Mouse (Mus musculus) adrenal gland, adult 18-20 months (tissue): ENCODE results near the gene Pdzd2. TPM values are rescaled to one million over a fixed set of nuclear protein-coding genes. Genes with fewer than 3 reads are reported as not detected.

ENCODE experiments used
- DNase-seq, 2 experiments: peaks; one replicate each; pipeline ENCODE4 v3.0.0; 2021 to 2022; ENCODE audit warnings: low spot score in 2 of 2
- total RNA-seq, 2 experiments: library from RNA; stranded (reverse); gene quantifications; 1 replicate in 1 of 2; 2 replicates in 1 of 2; pipeline ENCODE4 v1.2.3; 2021

Pdzd2 gene
- total RNA-seq, 2 experiments from 2014 or later, result 15.0 to 26.0 TPM

- DNase-seq, result no peak
These were observed 157.3 kb downstream of the Pdzd2 start for GRCm38 (mm10) chr15:12582471-12582870.

GRCm38 (mm10) chr15:12579196-12579595 is 160.5 kb downstream of the Pdzd2 start:
- DNase-seq, result no peak

GRCm38 (mm10) chr15:12578276-12578675 is 161.4 kb downstream of the Pdzd2 start:
- peak; percentile 30 to 49 for DNase-seq

DNA sequence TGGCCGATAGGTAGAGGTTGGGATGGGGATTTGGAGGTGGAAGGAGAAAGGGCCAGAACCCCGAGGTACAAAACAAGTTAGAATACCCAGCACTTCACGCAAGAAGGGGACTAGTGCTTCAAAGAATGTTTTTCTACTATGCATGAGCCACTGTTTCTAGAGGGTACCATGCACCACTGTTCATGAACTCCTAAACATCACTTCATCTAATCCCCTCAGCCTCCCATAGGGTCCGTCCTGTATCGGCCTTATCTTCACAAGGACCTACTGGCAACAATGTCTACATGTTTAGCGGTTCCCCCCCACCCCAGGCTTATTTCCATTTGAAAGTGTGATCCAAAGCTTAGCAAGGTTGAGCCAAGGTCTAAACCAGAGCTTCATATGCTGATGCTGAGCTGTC is 162.0 kb downstream of the Pdzd2 start:
- no peak for DNase-seq

DNA sequence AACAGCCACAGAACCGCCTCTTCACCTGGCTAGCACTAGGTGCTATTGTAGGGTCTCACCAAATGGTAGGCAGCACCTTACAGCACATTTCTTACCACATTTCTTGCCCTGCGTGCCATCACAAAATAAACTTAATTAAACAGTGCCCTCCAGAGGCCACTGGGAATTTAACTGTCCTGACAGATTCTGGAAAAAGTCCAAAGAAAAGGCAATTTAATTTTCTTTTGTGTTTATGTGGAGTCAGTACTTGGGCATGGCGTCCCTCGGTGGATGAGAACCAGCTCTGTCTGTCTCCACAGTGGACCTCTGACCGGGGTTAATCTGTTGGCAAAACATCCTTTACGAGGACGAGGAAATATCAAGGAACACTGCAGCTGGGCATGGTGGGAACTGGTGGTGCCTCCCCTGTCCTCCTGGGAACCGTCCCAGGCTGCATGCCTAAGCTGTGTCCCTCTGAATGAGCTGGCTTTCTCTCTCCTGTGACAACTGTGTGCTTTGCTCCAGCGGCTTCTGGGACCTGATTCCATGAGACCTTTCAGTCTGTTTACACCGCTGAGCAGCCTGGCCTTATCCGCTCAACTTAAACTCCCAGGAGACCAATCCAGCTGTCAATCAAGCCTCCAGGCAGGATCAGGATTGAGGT is 162.5 kb downstream of the Pdzd2 start:
- DNase-seq, result peak in 1 of 2 experiments; percentile 24

DNA sequence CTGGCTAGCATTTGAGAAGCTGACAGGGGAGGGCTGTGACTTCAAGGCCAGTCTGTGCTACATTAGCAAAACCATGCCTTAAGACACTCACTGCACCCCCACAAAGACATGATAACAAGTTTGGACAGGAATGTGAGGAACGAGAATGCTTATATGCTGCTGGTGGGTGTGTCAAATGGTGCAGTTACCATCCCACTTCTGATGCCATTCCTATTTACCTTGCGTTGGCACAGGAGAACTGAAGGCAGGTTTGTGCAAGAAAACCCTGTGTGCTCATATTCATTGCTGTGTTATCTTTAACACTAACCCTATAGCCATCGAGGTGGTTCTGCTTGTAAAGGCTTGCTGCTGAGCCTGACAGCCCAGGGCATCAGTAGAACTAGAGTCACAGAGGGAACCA is 166.1 kb downstream of the Pdzd2 start:
- DNase-seq, result no peak

GRCm38 (mm10) chr15:12571168-12571567 is 168.6 kb downstream of the Pdzd2 start:
- no peak for DNase-seq

GRCm38 (mm10) chr15:12566637-12567440 is 172.9 kb downstream of the Pdzd2 start:
- DNase-seq, result no peak

DNA sequence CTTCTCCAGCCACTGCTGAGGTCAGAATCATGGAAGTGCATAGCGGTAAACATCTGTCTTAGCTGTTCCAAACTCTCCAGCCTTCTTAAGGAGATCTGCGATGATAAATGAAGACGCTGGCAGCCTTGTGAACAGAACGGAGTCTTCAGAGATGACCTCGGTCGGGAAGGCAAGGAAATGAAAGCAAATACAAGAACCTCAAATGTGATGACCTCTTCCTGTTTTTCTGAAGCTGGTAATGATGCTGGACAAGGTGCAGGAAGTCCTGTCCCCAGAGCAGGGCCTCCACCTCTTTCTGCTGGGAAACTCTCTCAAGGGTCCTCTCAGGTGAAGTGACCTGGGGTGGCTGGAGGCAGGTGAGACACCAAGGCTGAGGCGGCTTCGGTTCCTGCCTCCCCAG is 174.4 kb downstream of the Pdzd2 start:
- DNase-seq, result no peak

DNA sequence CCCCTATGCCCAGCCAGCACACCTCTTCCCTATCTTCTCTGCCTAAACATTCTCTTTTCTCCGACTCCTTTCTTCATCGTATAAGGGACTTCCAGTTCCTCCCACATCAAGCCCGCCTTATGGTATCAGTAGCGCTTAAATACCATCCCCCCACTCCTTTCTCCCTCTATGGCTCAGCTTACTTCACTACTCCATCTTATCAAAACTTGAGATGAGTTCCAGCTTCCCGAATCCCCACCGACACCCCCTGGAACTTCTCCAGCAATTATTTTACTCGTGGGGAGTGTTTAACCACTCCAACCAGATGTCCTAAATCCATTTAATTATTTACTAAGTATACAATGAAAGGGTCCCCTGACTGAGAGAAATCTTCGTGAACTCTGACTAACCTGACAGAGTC is 179.2 kb downstream of the Pdzd2 start:
- no peak for DNase-seq

GRCm38 (mm10) chr15:12557663-12558436 is 181.9 kb downstream of the Pdzd2 start:
- no peak for DNase-seq

DNA sequence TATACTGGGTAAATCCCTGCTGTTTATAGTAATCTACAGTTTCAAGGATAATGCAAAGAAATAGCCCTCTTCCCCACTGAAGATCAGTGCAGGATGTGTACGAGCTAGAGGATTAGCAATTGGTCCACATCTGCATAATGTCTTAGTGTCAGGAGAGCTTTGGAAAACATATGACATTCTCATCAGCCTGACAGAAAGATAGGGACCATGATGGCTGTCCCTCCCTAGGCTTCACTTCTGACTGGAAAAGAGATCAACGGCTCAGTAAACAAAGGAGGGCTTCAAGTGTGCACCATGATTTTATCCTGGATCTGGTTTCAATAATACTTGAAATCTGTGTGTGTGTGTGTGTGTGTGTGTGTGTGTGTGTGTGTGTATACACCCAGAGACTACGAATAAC is 186.5 kb downstream of the Pdzd2 start:
- no peak for DNase-seq

GRCm38 (mm10) chr15:12550919-12551318 is 188.8 kb downstream of the Pdzd2 start:
- DNase-seq, result no peak

GRCm38 (mm10) chr15:12550376-12550775 is 189.3 kb downstream of the Pdzd2 start:
- no peak for DNase-seq

DNA sequence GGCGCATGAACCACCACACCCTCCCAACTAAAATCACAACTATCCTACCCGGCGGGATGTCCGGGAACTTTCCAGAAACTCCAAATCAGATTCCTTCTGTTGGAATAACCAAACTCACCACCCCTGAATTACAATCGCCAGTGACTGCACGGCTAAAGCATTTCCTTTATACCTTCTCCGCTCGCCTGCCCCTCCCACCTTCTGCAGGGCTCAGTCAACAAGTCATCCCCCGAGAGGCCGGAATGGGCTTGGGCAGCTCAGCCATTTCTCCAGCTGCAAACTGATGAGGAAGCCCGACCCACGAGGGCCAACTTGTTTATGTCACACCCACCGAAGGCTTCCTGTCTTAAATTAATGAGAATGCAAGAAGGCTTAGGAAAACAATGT is 189.8 kb downstream of the Pdzd2 start:
- DNase-seq, result peak; percentile 17 to 42

GRCm38 (mm10) chr15:12549271-12549918 is 190.3 kb downstream of the Pdzd2 start:
- DNase-seq, result peak; percentile 18 to 37

GRCm38 (mm10) chr15:12548696-12549095 is 191.0 kb downstream of the Pdzd2 start:
- DNase-seq, result no peak

DNA sequence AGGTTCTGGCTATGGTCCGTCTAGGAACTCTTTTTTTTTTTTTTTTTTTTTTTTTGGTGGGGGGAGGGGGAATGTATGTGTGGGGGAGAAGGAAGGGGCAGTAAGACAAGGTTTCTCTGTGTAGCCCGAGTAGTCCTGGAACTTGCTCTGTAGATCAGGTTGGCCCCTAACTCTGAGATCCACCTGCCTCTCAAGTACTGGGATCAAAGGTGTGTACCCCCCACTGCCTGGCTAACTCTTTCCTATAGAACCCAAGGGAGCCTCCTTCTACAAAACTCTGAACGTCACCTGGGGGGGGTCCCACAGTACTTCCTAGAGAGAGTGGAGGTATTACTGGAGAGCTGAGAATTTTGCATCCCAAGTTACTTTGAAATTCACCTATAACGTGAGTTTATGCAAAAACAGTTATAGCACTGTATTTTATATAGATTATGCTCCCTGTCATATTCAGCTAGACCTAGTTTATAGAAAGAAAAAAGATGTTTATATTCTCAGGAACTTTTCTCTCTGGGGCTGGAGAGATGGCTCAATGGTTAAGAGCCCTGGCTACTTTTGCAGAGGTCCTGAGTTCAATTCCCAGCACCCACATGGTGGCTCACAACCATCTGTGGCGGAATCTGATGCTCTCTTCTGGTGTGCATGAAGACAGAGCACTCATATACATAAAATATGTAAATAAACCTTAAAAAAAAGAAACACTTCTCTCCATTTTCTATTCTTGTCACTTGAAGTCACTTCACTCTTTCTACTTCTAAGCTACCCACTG is 191.9 kb downstream of the Pdzd2 start:
- DNase-seq, result no peak

GRCm38 (mm10) chr15:12546781-12547180 is 192.9 kb downstream of the Pdzd2 start:
- no peak for DNase-seq

- DNase-seq, result no peak
These were observed 194.1 kb downstream of the Pdzd2 start for GRCm38 (mm10) chr15:12545671-12546070.

DNA sequence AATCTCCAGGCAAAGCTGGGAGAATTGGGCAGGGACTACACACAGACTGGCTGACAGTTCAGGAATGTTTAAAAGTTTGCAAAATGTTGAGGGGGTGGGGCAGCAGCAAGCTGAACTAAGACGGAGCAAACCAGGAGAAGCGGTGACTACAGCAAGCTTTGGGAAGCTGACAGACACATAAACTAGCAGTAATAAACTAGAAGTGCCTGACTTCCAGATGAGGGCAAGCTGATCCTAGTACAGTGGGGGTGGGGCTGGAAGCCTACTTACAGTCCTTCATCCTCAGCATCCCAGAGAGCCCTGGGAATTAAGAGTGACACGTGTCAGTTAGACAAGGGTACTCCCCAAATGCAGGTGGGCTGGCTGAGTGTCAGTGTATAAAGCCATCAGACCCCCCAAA is 194.5 kb downstream of the Pdzd2 start:
- DNase-seq, result no peak
